Mouse (Mus musculus) right cerebral cortex, postnatal 14 days (tissue): ENCODE results near the gene Uap1l1.
"Not testable (repeated sequence)": the region's sequence is repeated elsewhere in the genome, so short reads cannot be mapped to it uniquely, and the experiment has no call there.

Experiments used
- DNase-seq: peaks from one replicate; pipeline ENCODE4 v3.0.0; 2022

Gene Uap1l1

GRCm38 (mm10) chr2:25365091-25365761 lies at the start of gene Uap1l1:
Gene Uap1l1 (minus strand): TSS chr2:25365682.
- DNase-seq: peak; percentile 58

- not testable (repeated sequence) for DNase-seq
Measured at GRCm38 (mm10) chr2:25413436-25413835, 48.0 kb upstream of the Uap1l1 start.

- DNase-seq: no peak
Measured at GRCm38 (mm10) chr2:25408908-25409307, 43.4 kb upstream of the Uap1l1 start.

- no peak for DNase-seq
Measured at GRCm38 (mm10) chr2:25403994-25404393, 38.5 kb upstream of the Uap1l1 start.

GRCm38 (mm10) chr2:25402972-25403601 lies 37.6 kb upstream of the Uap1l1 start:
- peak; percentile 92 for DNase-seq

GRCm38 (mm10) chr2:25402377-25402971 lies 37.0 kb upstream of the Uap1l1 start:
- peak; percentile 83 for DNase-seq

GRCm38 (mm10) chr2:25400764-25401163 lies 35.3 kb upstream of the Uap1l1 start:
- DNase-seq: peak; percentile 47

- DNase-seq: no peak
Measured at GRCm38 (mm10) chr2:25400291-25400690, 34.8 kb upstream of the Uap1l1 start.

GRCm38 (mm10) chr2:25399051-25399450 lies 33.6 kb upstream of the Uap1l1 start, which contains the start of gene Npdc1:
Gene Npdc1 (plus strand): TSS chr2:25399351.
- DNase-seq: no peak

GRCm38 (mm10) chr2:25398065-25398464 lies 32.6 kb upstream of the Uap1l1 start:
- no peak for DNase-seq

- no peak for DNase-seq
Measured at GRCm38 (mm10) chr2:25397010-25397409, 31.5 kb upstream of the Uap1l1 start.

GRCm38 (mm10) chr2:25396597-25396983 lies 31.1 kb upstream of the Uap1l1 start:
- DNase-seq: no peak

- DNase-seq: no peak
Measured at GRCm38 (mm10) chr2:25395721-25396596, 30.5 kb upstream of the Uap1l1 start, which contains the start of gene Entpd2. Gene Entpd2 (plus strand): TSS chr2:25395874.

GRCm38 (mm10) chr2:25394281-25395221 lies 29.1 kb upstream of the Uap1l1 start:
- peak; percentile 41 for DNase-seq

GRCm38 (mm10) chr2:25391266-25391665 lies 25.8 kb upstream of the Uap1l1 start:
- no peak for DNase-seq

GRCm38 (mm10) chr2:25384492-25384891 lies 19.0 kb upstream of the Uap1l1 start:
- DNase-seq: no peak

- DNase-seq: peak; percentile 61
Measured at GRCm38 (mm10) chr2:25376589-25376988, 11.1 kb upstream of the Uap1l1 start.

- no peak for DNase-seq
Measured at GRCm38 (mm10) chr2:25373431-25373830, 7.9 kb upstream of the Uap1l1 start.

- DNase-seq: no peak
Measured at GRCm38 (mm10) chr2:25372644-25373391, 7.3 kb upstream of the Uap1l1 start.

GRCm38 (mm10) chr2:25371764-25372643 lies 6.5 kb upstream of the Uap1l1 start, which contains the start of gene Sapcd2:
Gene Sapcd2 (plus strand): TSS chr2:25372321.
- peak; percentile 84 for DNase-seq
